Mouse (Mus musculus) ES-Bruce4 (cell line): ENCODE data around the gene Cited2.

Source experiments
- CTCF ChIP-seq: IDR thresholded peaks from one replicate; pipeline ENCODE4 v1.8.1; 2011; ENCODE audit warnings: low read depth, low read length
- POLR2A ChIP-seq: IDR thresholded peaks from one replicate; pipeline ENCODE4 v1.8.1; 2011; ENCODE audit warnings: low read length; ENCODE audit not compliant: insufficient read depth

DNA sequence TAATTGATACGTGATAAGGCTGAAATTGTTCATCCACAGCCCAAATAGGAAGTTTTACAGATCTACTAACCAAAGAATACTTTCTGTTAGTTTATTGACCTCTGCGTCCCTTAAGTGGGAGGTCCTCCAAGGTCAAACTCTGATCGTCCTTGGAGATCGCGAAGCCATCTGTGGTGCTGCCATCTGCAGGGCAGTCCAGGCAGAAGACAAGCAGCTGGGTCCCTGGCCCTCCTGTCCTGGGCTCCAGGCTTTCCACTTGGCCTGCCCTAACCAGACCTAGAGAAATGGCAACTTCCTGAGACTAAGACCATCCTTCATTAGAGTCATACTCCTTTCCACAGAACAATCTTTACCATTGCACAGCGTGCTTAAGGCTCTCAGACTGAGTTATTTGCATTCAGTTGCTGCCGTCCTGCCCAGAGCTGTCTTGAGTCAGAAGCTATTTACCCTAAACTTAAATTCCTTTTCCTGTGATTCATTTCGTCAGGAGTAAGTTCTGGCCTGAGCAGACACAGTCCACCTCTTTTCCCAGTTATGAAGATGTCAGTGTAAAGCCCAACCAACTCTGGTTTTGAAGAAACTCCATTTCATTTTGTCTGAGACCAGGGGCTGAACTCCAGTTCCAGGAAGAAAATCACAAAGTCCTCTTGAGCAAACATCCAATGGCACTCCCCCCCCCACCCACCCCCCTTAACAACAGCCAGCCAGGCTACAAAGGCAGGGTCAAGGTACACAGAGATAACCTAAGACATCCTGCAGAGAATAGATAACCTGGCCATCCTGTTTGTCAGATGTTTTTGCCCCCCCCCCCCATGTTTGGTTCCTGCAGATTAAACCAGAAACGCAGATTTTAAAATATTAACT lies 38.0 kb downstream of the Cited2 start:
- TF ChIP-seq CTCF (peak; percentile 58), POLR2A (no peak)
